Mouse (Mus musculus) intestine, embryonic 16.5 days (tissue): Measurements from ENCODE around the gene Klrk1. TPM values are rescaled to one million over a fixed set of nuclear protein-coding genes. Genes with fewer than 3 reads are reported as not detected.

Experiments
- ATAC-seq: fragments of 200-750 bp; cut with Nextera tagmentation; 2 replicates; pipeline ENCODE4 v1.8.0; 2017; ENCODE audit warnings: moderate TSS enrichment, moderate library complexity
- H3K27ac ChIP-seq: fragments of 300-500 bp; sonication (generic); 2 replicates; pipeline ENCODE4 v1.5.1; 2014; ENCODE audit warnings: mild to moderate bottlenecking, low read length
- H3K27me3 ChIP-seq: fragments of 300-500 bp; sonication (generic); replicated peaks from 2 replicates; pipeline ENCODE4 v1.6.1; 2014; ENCODE audit warnings: low read length, control low read depth, mixed read lengths; ENCODE audit not compliant: control insufficient read depth, insufficient read depth
- H3K36me3 ChIP-seq: fragments of 300-500 bp; sonication (generic); 2 replicates; pipeline ENCODE4 v1.6.1; 2014; ENCODE audit warnings: low read length, control low read depth; ENCODE audit not compliant: control insufficient read depth, insufficient read depth
- H3K4me1 ChIP-seq: fragments of 300-500 bp; sonication (generic); 2 replicates; pipeline ENCODE4 v1.6.1; 2014; ENCODE audit warnings: low read length, control low read depth, mixed read lengths; ENCODE audit not compliant: control insufficient read depth, insufficient read depth
- H3K4me2 ChIP-seq: fragments of 300-500 bp; sonication (generic); 2 replicates; pipeline ENCODE4 v1.6.1; 2014; ENCODE audit warnings: low read depth, low read length, control low read depth
- H3K4me3 ChIP-seq: fragments of 300-500 bp; sonication (generic); 2 replicates; pipeline ENCODE4 v1.5.1; 2014; ENCODE audit warnings: mild to moderate bottlenecking, low read length
- H3K9ac ChIP-seq: fragments of 300-500 bp; sonication (generic); 2 replicates; pipeline ENCODE4 v1.6.1; 2014; ENCODE audit warnings: low read depth, low read length
- H3K9me3 ChIP-seq: fragments of 300-500 bp; sonication (generic); 2 replicates; pipeline ENCODE4 v1.6.1; 2016; ENCODE audit warnings: low read length, control low read depth; ENCODE audit not compliant: control insufficient read depth
- WGBS: fragments of 180-500 bp; shearing (Covaris S2); extraction: QIAGEN DNeasy Blood & Tissue Kit; methylation state at CpG from one replicate; pipeline ENCODE4 v1.1.7; 2014; 5-methylcytosine and 5-hydroxymethylcytosine counted together
- polyA plus RNA-seq: library from polyadenylated mRNA; unstranded; fragments of >200 nt; fragmentation: Nextera tagmentation; extraction: Ambion mirVana; gene quantifications from 2 replicates; pipeline ENCODE4 v1.2.1, GENCODE M21; 2015

Klrk1 gene
- polyA plus RNA-seq, 1 experiment from 2014 or later, result 0.79 TPM

DNA sequence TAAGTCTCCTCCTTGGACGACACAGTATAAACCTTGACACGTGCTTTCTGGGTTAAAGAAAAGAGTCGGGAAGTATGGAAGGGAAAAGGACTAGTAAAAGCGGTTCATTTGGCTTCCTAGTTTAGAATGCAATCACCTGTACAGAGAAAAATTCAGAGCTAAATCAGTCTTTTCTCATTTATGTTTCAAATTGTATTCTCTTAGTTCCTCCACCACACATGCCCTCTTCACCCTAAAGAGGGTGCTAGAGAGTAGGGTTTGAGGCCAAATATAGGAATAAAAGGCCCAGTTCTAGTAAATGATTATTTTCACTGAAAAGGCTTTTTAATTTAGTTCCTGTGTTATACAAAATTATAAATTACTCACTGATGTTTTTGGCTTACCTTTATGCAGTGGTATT, 42.4 kb downstream of the Klrk1 start:
- Histone ChIP-seq H3K27ac (no peak overlapping the region), H3K4me1 (no peaks in the 10 kb centered on the region), H3K9ac (no peak overlapping the region), H3K36me3 (no peaks in the 10 kb centered on the region), H3K4me2 (no peak overlapping the region), H3K4me3 (no peak overlapping the region), H3K9me3 (no peaks in the 10 kb centered on the region), H3K27me3 (0 out of 2 replicates have a peak, but pooled peaks cover 2% of the 10 kb centered on the region)
- ATAC-seq, result no peak
- 63% methylated on average over 4 of the region's 4 CpGs for WGBS

DNA sequence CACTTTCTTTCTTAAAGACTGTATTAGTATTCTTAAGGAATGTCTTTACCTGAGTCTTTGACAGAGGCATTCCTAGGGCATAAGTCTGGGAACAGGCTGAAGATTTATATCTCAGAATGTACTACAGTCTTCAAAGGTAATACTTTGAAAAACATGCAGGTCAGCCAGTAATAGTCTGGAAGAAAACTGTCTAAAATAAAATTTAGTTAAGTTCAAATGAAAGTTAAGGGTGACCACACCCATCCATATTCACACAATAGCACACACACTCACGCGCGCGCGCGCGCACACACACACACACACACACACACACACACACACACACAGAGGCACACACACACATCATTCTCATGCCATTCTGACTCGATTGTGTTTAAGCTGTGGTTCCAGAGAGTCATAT, 46.1 kb downstream of the Klrk1 start, which contains the start of gene Klre1:
Klre1 (plus strand) TSS at position 301 of the 400 bp plus-strand sequence.
- WGBS, result 94% methylated on average over 8 of the region's 8 CpGs
- Histone ChIP-seq H3K27ac (no peak within 1 kb of the TSS), H3K27me3 (0 out of 2 replicates have a peak, but pooled peaks cover 2% of the 10 kb centered on the region), H3K4me1 (no peaks in the 10 kb centered on the region), H3K36me3 (no peaks in the 10 kb centered on the region), H3K4me2 (no peak within 1 kb of the TSS), H3K4me3 (no peak within 1 kb of the TSS), H3K9me3 (no peaks in the 10 kb centered on the region), H3K9ac (no peak within 1 kb of the TSS)
- ATAC-seq, result no peak

DNA sequence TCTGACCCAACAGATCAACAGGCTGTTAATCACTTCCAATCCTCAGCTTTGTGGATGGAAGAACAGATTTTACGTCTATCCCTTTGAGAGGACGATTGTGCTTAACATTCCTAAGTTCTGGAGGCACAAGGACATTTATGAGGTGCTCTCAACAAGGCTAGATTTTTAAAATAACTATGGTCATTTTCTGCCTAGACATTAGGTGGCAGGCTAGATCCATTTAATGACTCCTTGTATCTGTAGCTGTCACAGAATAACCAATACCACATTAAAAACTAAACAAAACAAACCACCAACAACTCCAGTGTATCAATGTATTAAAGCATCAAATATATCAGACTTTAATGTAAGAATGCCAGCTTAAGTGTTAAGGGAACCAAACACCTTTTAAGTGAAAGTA, 48.3 kb downstream of the Klrk1 start:
- 12% methylated on average over 2 of the region's 2 CpGs for WGBS

DNA sequence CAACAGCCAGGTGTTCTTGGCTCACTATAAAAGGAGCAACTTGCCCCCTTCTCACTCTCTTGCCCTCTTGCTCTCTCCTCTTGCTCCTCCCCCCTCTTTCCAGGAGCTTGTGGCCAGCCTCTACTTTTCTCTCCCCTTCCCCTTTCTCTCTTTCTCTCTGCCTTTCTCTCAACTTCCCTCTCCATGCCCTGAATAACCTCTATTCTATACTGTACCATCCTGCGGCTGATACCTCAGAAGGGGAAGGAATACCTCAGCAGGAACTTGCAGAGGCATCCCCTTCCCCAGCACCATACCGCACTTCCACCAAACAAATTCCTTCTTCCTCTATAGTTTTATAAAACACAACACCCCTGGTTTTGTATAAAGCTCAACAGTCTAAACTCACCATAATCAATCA, 58.4 kb downstream of the Klrk1 start:
- Histone ChIP-seq H3K4me1 (no peaks in the 10 kb centered on the region), H3K27me3 (no peaks in the 10 kb centered on the region), H3K4me3 (no peak overlapping the region), H3K36me3 (no peaks in the 10 kb centered on the region), H3K27ac (no peak overlapping the region), H3K4me2 (no peak overlapping the region), H3K9me3 (no peaks in the 10 kb centered on the region), H3K9ac (no peak overlapping the region)
- 66% methylated on average over 2 of the region's 2 CpGs for WGBS
- ATAC-seq, result no peak

More for the DNA sequence above, 48.3 kb downstream of the Klrk1 start:
- no peaks in the 10 kb centered on the region for H3K9me3 ChIP-seq
- H3K4me1 ChIP-seq, result no peaks in the 10 kb centered on the region
- no peak overlapping the region for H3K4me3 ChIP-seq
- no peak overlapping the region for H3K4me2 ChIP-seq
- H3K27me3 ChIP-seq, result no peaks in the 10 kb centered on the region
- ATAC-seq, result no peak
- H3K9ac ChIP-seq, result no peak overlapping the region
- no peak overlapping the region for H3K27ac ChIP-seq
- no peaks in the 10 kb centered on the region for H3K36me3 ChIP-seq

Other genes starting within 250 kb of the Klrk1 start
- gene Clec12b, start 238.0 kb downstream of the Klrk1 start, polyA plus RNA-seq, result 0.10 and 0.23 TPM in 2 replicates
- 0.76 and 0.89 TPM in 2 replicates for gene Clec1b, start 226.6 kb downstream of the Klrk1 start, polyA plus RNA-seq
- 0.09 and 0.15 TPM in 2 replicates for gene Clec9a, start 215.0 kb downstream of the Klrk1 start, polyA plus RNA-seq
- gene Clec1a, start 171.9 kb downstream of the Klrk1 start, polyA plus RNA-seq, result 3.6 and 3.8 TPM in 2 replicates
- gene Olr1, start 116.7 kb downstream of the Klrk1 start, polyA plus RNA-seq, result 0.06 TPM in 1 of 2 replicates, not detected in the other
- 0.11 TPM in 1 of 2 replicates, not detected in the other for gene Tmem52b, start 111.3 kb downstream of the Klrk1 start, polyA plus RNA-seq
- 37.9 and 38.7 TPM in 2 replicates for gene Gabarapl1, start 90.7 kb downstream of the Klrk1 start, polyA plus RNA-seq
- not detected in 2 replicates for gene Klre1, start 46.0 kb downstream of the Klrk1 start, polyA plus RNA-seq
- gene Klrd1, start 32.1 kb downstream of the Klrk1 start, polyA plus RNA-seq, result 1.6 and 2.4 TPM in 2 replicates
- gene Klrc3, start 19.5 kb upstream of the Klrk1 start, polyA plus RNA-seq, result not detected in 2 replicates
- gene Klrc2, start 36.8 kb upstream of the Klrk1 start, polyA plus RNA-seq, result 0.09 and 0.11 TPM in 2 replicates
- gene Klrc1, start 55.1 kb upstream of the Klrk1 start, polyA plus RNA-seq, result 0.27 and 0.49 TPM in 2 replicates
- not detected in 2 replicates for gene Klri1, start 93.3 kb upstream of the Klrk1 start, polyA plus RNA-seq
- gene Klri2, start 116.6 kb upstream of the Klrk1 start, polyA plus RNA-seq, result 0.07 and 0.15 TPM in 2 replicates
- gene Gm156, start 160.4 kb upstream of the Klrk1 start, polyA plus RNA-seq, result not detected in 2 replicates
- not detected in 2 replicates for gene Gm17631, start 238.8 kb upstream of the Klrk1 start, polyA plus RNA-seq